Mouse (Mus musculus) hindbrain, postnatal 0 days (tissue): Measurements from ENCODE around the gene Gdap2. TPM values are rescaled to one million over a fixed set of nuclear protein-coding genes. Genes with fewer than 3 reads are reported as not detected.

ENCODE experiments used
- ATAC-seq: fragments of 200-750 bp; cut with Nextera tagmentation; 2 replicates; pipeline ENCODE4 v1.8.0; 2017; ENCODE audit warnings: mild to moderate bottlenecking, moderate TSS enrichment, moderate library complexity
- DNase-seq: peaks from one replicate; pipeline ENCODE4 v3.0.0-alpha.2; 2015; ENCODE audit warnings: low spot score
- H3K27ac ChIP-seq: fragments of 300-500 bp; sonication (generic); 2 replicates; pipeline ENCODE4 v1.5.1; 2014; ENCODE audit warnings: mild to moderate bottlenecking
- H3K27me3 ChIP-seq: fragments of 300-500 bp; sonication (generic); 2 replicates; pipeline ENCODE4 v1.6.1; 2014; ENCODE audit warnings: low read length, mixed read lengths; ENCODE audit not compliant: insufficient read depth
- H3K36me3 ChIP-seq: fragments of 300-500 bp; sonication (generic); 2 replicates; pipeline ENCODE4 v1.6.1; 2014; ENCODE audit warnings: low read length, mixed read lengths; ENCODE audit not compliant: insufficient read depth
- H3K4me1 ChIP-seq: fragments of 300-500 bp; sonication (generic); 2 replicates; pipeline ENCODE4 v1.6.1; 2014; ENCODE audit warnings: antibody characterized with exemption, low read length, mixed read lengths; ENCODE audit not compliant: insufficient read depth
- H3K4me2 ChIP-seq: fragments of 300-500 bp; sonication (generic); 2 replicates; pipeline ENCODE4 v1.6.1; 2014; ENCODE audit warnings: low read depth, mild to moderate bottlenecking, low read length, moderate library complexity, mixed read lengths
- H3K4me3 ChIP-seq: fragments of 300-500 bp; sonication (generic); 2 replicates; pipeline ENCODE4 v1.5.1; 2014; ENCODE audit warnings: low read length
- H3K9ac ChIP-seq: fragments of 300-500 bp; sonication (generic); replicated peaks from 2 replicates; pipeline ENCODE4 v1.6.1; 2014; ENCODE audit warnings: mild to moderate bottlenecking, low read length, moderate library complexity, mixed read lengths
- H3K9me3 ChIP-seq: fragments of 300-500 bp; sonication (generic); 2 replicates; pipeline ENCODE4 v1.6.1; 2016; ENCODE audit warnings: low read length, mixed read lengths
- CTCF ChIP-seq: IDR thresholded peaks from 2 replicates; pipeline ENCODE4 v1.5.1; 2016; ENCODE audit warnings: antibody characterized with exemption, control low read depth, low read depth
- WGBS: fragments of 180-500 bp; shearing (Covaris S2); extraction: QIAGEN DNeasy Blood & Tissue Kit; methylation state at CpG from one replicate; pipeline ENCODE4 v1.1.7; 2014; 5-methylcytosine and 5-hydroxymethylcytosine counted together
- polyA plus RNA-seq: library from polyadenylated mRNA; unstranded; fragments of >200 nt; fragmentation: Nextera tagmentation; extraction: Ambion mirVana; gene quantifications from 2 replicates; pipeline ENCODE4 v1.2.1, GENCODE M21; 2015
- total RNA-seq: library from RNA; depleted of rRNA; stranded (reverse); fragments of >200 nt; gene quantifications from 2 replicates; pipeline ENCODE4 v1.2.3, GENCODE M21; 2014; rRNA removed

Gene Gdap2
- total and polyA plus RNA-seq, 2 experiments from 2014 or later, result 28.2 to 36.4 TPM

DNA sequence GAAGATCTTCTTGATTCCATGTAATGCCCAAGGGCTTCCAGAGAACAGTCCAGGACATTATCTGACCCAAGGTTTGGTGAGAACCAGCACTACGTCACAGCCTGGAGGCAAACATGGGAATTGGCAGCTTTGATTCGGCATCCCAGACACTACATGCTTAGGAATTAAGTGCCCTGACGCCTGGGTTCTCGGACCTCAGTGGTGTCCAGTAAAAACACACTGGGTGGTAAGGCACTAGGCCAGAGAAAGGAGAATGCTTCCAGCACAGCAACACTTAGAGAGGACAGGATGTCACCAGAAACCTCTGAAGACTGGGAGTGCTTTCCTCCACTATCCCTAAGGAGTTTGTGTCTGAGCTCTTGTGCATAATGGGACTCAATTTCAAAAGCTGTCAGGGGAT lies 80.0 kb downstream of the Gdap2 start:
- no peak for ATAC-seq
- Histone ChIP-seq H3K27me3 (no peaks in the 10 kb centered on the region), H3K9me3 (no peaks in the 10 kb centered on the region), H3K36me3 (no peaks in the 10 kb centered on the region), H3K4me2 (no peak overlapping the region), H3K4me3 (no peak overlapping the region), H3K9ac (no peak overlapping the region), H3K4me1 (no peaks in the 10 kb centered on the region), H3K27ac (no peak overlapping the region)
- DNase-seq, result no peak
- no peak for TF ChIP-seq CTCF
- WGBS, result 91% methylated on average over 4 of the region's 4 CpGs

DNA sequence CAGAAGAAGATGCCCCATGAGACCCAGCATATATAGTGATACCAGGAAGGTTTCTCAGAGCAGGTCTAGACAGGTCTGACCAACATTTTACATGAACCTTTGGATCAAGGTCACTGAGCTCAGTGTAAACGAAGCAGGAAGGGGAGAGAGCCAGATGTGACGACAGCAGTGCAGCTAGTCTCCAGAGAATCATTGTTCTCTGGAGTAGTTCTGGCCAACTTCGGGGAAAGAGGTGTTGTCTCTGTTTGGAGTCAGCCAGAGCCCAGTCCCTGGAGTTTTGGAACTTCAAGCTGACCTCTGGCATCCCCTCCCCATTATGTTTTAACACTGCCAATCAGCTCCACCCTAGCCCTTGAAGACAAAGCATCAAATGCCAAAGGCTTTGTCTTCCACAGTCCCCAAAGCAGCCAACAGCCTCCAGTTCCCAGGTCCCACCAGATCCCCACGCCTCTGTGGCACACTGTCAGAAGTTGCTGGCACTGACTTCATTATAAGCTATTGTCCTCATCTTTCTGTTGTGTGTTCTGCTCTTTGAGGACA lies 84.2 kb downstream of the Gdap2 start:
- WGBS, result 50% methylated on average over 4 of the region's 4 CpGs
- no peak for ATAC-seq
- no peak overlapping the region for H3K4me3 ChIP-seq
- no peak overlapping the region for H3K27ac ChIP-seq
- H3K4me2 ChIP-seq, result no peak overlapping the region
- H3K36me3 ChIP-seq, result no peaks in the 10 kb centered on the region
- H3K9ac ChIP-seq, result no peak overlapping the region
- no peaks in the 10 kb centered on the region for H3K27me3 ChIP-seq
- no peaks in the 10 kb centered on the region for H3K9me3 ChIP-seq
- H3K4me1 ChIP-seq, result no peaks in the 10 kb centered on the region
- no peak for TF ChIP-seq CTCF
- DNase-seq, result no peak

Other genes starting within 250 kb of the Gdap2 start
- 12.4 and 16.0 TPM in 2 replicates for gene Wdr3, start within 50 bp of the Gdap2 start, total RNA-seq
- gene Wdr3, start within 50 bp of the Gdap2 start, polyA plus RNA-seq, result 22.1 and 22.5 TPM in 2 replicates